Mouse (Mus musculus) spleen, adult 2 months (tissue): ENCODE measurements around the gene Gm12248.

Experiments used
- CTCF ChIP-seq: fragments of 200-500 bp; IDR thresholded peaks from 2 replicates; pipeline ENCODE4 v1.5.1; 2011; ENCODE audit warnings: mild to moderate bottlenecking, inconsistent platforms; ENCODE audit not compliant: insufficient read depth, insufficient read length, insufficient replicate concordance; ENCODE audit errors: extremely low read depth
- POLR2A ChIP-seq: fragments of 200-500 bp; IDR thresholded peaks from 2 replicates; pipeline ENCODE4 v1.6.1; 2011; ENCODE audit warnings: low read depth, low read length, inconsistent platforms

DNA sequence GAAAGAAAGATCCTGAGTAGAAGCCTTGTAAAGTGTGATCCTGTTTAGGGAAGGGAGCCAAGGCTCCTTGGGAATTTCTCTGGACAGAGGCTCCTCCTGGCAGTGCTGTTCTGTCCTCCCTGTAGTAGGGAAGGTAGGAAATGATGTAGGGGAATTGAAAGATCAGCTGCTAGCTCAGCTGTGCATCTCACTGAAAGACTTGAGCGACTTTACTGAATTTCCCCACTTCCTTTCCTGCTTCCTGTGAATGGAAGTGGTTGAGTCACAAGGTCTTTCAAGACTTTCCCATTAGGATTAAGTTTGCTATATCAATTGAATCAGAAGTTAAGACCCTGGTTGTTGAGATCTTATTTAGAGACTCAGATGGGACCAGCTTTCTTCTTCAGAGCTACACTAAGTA lies 71.8 kb downstream of the Gm12248 start:
- TF ChIP-seq CTCF (no peak), POLR2A (no peak)
